Mouse (Mus musculus): ENCODE results near the gene Zfp641. TPM values are rescaled to one million over a fixed set of nuclear protein-coding genes. Genes with fewer than 3 reads are reported as not detected.
A peak's percentile ranks its signal among the peaks of the same experiment; 100 is the strongest.

The Zfp641 gene
- polyA plus RNA-seq (2012; rRNA removed) (0.03 and 0.11 TPM in 2 replicates), polyA plus RNA-seq (2014; fragmentation: Nextera tagmentation; extraction: Ambion mirVana) (0.08 and 0.09 TPM in 2 replicates)

- no peak for DNase-seq (ENCODE audit: low read depth in 3 of 3, low spot score in 3 of 3)
- no peaks in the 10 kb centered on the region for H3K4me1 ChIP-seq (replicated peaks; ENCODE audit: control insufficient read depth in 2 of 2, insufficient read depth in 2 of 2, low read length in 1 of 2)
- H3K9me3 ChIP-seq (ENCODE audit: control insufficient read depth, low read length): no peaks in the 10 kb centered on the region
- peak within 1 kb of the TSS; percentile 45 for H3K4me2 ChIP-seq (ENCODE audit: low read depth)
- H3K4me3 ChIP-seq (ENCODE audit: insufficient read depth in 1 of 2, low read depth in 2 of 2, low read length in 2 of 2): peak within 1 kb of the TSS; percentile 40 to 45
- H3K36me3 ChIP-seq (replicated peaks; ENCODE audit: control insufficient read depth, insufficient read depth, low read depth): no peaks in the 10 kb centered on the region
- ATAC-seq (ENCODE audit: insufficient read depth): no peak
- H3K9ac ChIP-seq (replicated peaks): no peak within 1 kb of the TSS
- no peak within 1 kb of the TSS for H3K27ac ChIP-seq
- 3% methylated on average over 58 of the region's 60 CpGs for WGBS (ENCODE audit: insufficient replicate concordance)
- peaks cover 15% of the 10 kb centered on the region for H3K27me3 ChIP-seq (ENCODE audit: control insufficient read depth, insufficient read depth, low read length)
- TF ChIP-seq CTCF (IDR thresholded peaks at IDR 0.05; ENCODE audit: low read depth) (no peak), EP300 (IDR thresholded peaks at IDR 0.05; ENCODE audit: low read depth) (no peak)
Observed at GRCm38 (mm10) chr15:98295628-98296551, at the start of gene Zfp641. TSS of gene Zfp641 (minus strand) at chr15:98296161.

- H3K4me1 ChIP-seq (replicated peaks; ENCODE audit: control insufficient read depth in 2 of 2, insufficient read depth in 2 of 2, low read length in 1 of 2): no peaks in the 10 kb centered on the region
- H3K9me3 ChIP-seq (ENCODE audit: control insufficient read depth, low read length): no peaks in the 10 kb centered on the region
- H3K27me3 ChIP-seq (ENCODE audit: control insufficient read depth, insufficient read depth, low read length): no peaks in the 10 kb centered on the region
- TF ChIP-seq EP300 (IDR thresholded peaks at IDR 0.05; ENCODE audit: low read depth) (no peak), CTCF (IDR thresholded peaks at IDR 0.05; ENCODE audit: low read depth) (no peak)
- DNase-seq (ENCODE audit: low read depth in 3 of 3, low spot score in 3 of 3): no peak
- H3K4me3 ChIP-seq (ENCODE audit: insufficient read depth in 1 of 2, low read depth in 2 of 2, low read length in 2 of 2): no peak within 1 kb of the TSS
- H3K4me2 ChIP-seq (ENCODE audit: low read depth): no peak within 1 kb of the TSS
- no peak within 1 kb of the TSS for H3K9ac ChIP-seq (replicated peaks)
- H3K36me3 ChIP-seq (replicated peaks; ENCODE audit: control insufficient read depth, insufficient read depth, low read depth): no peaks in the 10 kb centered on the region
- H3K27ac ChIP-seq: no peak within 1 kb of the TSS
- no peak for ATAC-seq (ENCODE audit: insufficient read depth)
- 70% methylated on average over 8 of the region's 8 CpGs for WGBS (ENCODE audit: insufficient replicate concordance)
Observed at GRCm38 (mm10) chr15:98340887-98341286, 44.9 kb upstream of the Zfp641 start, which contains the start of gene Olfr284. TSS of gene Olfr284 (minus strand) at chr15:98340987.

- no peak for ATAC-seq (ENCODE audit: insufficient read depth)
- H3K4me2 ChIP-seq (ENCODE audit: low read depth): no peak within 1 kb of the TSS
- no peaks in the 10 kb centered on the region for H3K9me3 ChIP-seq (ENCODE audit: control insufficient read depth, low read length)
- H3K4me1 ChIP-seq (replicated peaks; ENCODE audit: control insufficient read depth in 2 of 2, insufficient read depth in 2 of 2, low read length in 1 of 2): no peaks in the 10 kb centered on the region
- no peak within 1 kb of the TSS for H3K27ac ChIP-seq
- no peak for DNase-seq (ENCODE audit: low read depth in 3 of 3, low spot score in 3 of 3)
- no peaks in the 10 kb centered on the region for H3K36me3 ChIP-seq (replicated peaks; ENCODE audit: control insufficient read depth, insufficient read depth, low read depth)
- WGBS (ENCODE audit: insufficient replicate concordance): 65% methylated on average over 5 of the region's 5 CpGs
- no peak within 1 kb of the TSS for H3K4me3 ChIP-seq (ENCODE audit: insufficient read depth in 1 of 2, low read depth in 2 of 2, low read length in 2 of 2)
- no peak within 1 kb of the TSS for H3K9ac ChIP-seq (replicated peaks)
- H3K27me3 ChIP-seq (ENCODE audit: control insufficient read depth, insufficient read depth, low read length): no peaks in the 10 kb centered on the region
- TF ChIP-seq CTCF (IDR thresholded peaks at IDR 0.05; ENCODE audit: low read depth) (no peak), EP300 (IDR thresholded peaks at IDR 0.05; ENCODE audit: low read depth) (no peak)
Observed at GRCm38 (mm10) chr15:98317177-98317724, 21.3 kb upstream of the Zfp641 start, which contains the start of gene Olfr285. TSS of gene Olfr285 (minus strand) at chr15:98317353.

GRCm38 (mm10) chr15:98315703-98316102, 19.7 kb upstream of the Zfp641 start:
- H3K9ac ChIP-seq (replicated peaks): no peak overlapping the region
- H3K9me3 ChIP-seq (ENCODE audit: control insufficient read depth, low read length): no peaks in the 10 kb centered on the region
- WGBS (ENCODE audit: insufficient replicate concordance): 30% methylated on average over 6 of the region's 6 CpGs
- DNase-seq (ENCODE audit: low read depth in 3 of 3, low spot score in 3 of 3): no peak
- peak; percentile 31 for TF ChIP-seq CTCF (IDR thresholded peaks at IDR 0.05; ENCODE audit: low read depth)
- TF ChIP-seq EP300 (IDR thresholded peaks at IDR 0.05; ENCODE audit: low read depth): no peak
- ATAC-seq (ENCODE audit: insufficient read depth): no peak
- no peaks in the 10 kb centered on the region for H3K27me3 ChIP-seq (ENCODE audit: control insufficient read depth, insufficient read depth, low read length)
- no peaks in the 10 kb centered on the region for H3K36me3 ChIP-seq (replicated peaks; ENCODE audit: control insufficient read depth, insufficient read depth, low read depth)
- H3K4me3 ChIP-seq (ENCODE audit: insufficient read depth in 1 of 2, low read depth in 2 of 2, low read length in 2 of 2): no peak overlapping the region
- H3K4me2 ChIP-seq (ENCODE audit: low read depth): no peak overlapping the region
- no peaks in the 10 kb centered on the region for H3K4me1 ChIP-seq (replicated peaks; ENCODE audit: control insufficient read depth in 2 of 2, insufficient read depth in 2 of 2, low read length in 1 of 2)
- H3K27ac ChIP-seq: no peak overlapping the region

- no peak for ATAC-seq (ENCODE audit: insufficient read depth)
- H3K4me1 ChIP-seq (replicated peaks; ENCODE audit: control insufficient read depth in 2 of 2, insufficient read depth in 2 of 2, low read length in 1 of 2): no peaks in the 10 kb centered on the region
- H3K27me3 ChIP-seq (ENCODE audit: control insufficient read depth, insufficient read depth, low read length): peaks cover 15% of the 10 kb centered on the region
- H3K4me2 ChIP-seq (ENCODE audit: low read depth): no peak overlapping the region
- no peak overlapping the region for H3K9ac ChIP-seq (replicated peaks)
- TF ChIP-seq CTCF (IDR thresholded peaks at IDR 0.05; ENCODE audit: low read depth): no peak
- no peak for TF ChIP-seq EP300 (IDR thresholded peaks at IDR 0.05; ENCODE audit: low read depth)
- no peaks in the 10 kb centered on the region for H3K9me3 ChIP-seq (ENCODE audit: control insufficient read depth, low read length)
- H3K4me3 ChIP-seq (ENCODE audit: insufficient read depth in 1 of 2, low read depth in 2 of 2, low read length in 2 of 2): no peak overlapping the region
- no peak for DNase-seq (ENCODE audit: low read depth in 3 of 3, low spot score in 3 of 3)
- H3K36me3 ChIP-seq (replicated peaks; ENCODE audit: control insufficient read depth, insufficient read depth, low read depth): no peaks in the 10 kb centered on the region
- H3K27ac ChIP-seq: no peak overlapping the region
- WGBS (ENCODE audit: insufficient replicate concordance): 67% methylated on average over 8 of the region's 8 CpGs
Observed at GRCm38 (mm10) chr15:98293651-98294050, 2.3 kb downstream of the Zfp641 start.

Data from liver, embryonic 14.5 days (tissue).